Mouse (Mus musculus): ENCODE data around the gene Clint1.

- TF ChIP-seq CTCF (IDR thresholded peaks at IDR 0.05; ENCODE audit: low read depth) (no peak), EP300 (IDR thresholded peaks at IDR 0.05; ENCODE audit: low read depth) (no peak)
These were observed 41.8 kb upstream of the Clint1 start for GRCm38 (mm10) chr11:45810056-45810455.

Data from heart, postnatal 0 days (tissue).